In genomic region chr7:139979011-139979719, GRCm38 (mm10) we compare ENCODE assay signal across 9 mouse cellular contexts. TPM values are rescaled to one million over a fixed set of nuclear protein-coding genes. Genes with fewer than 3 reads are reported as not detected.
DNase-seq lines count a peak whose midpoint lies in the region; ATAC-seq and TF ChIP-seq lines count a peak whose summit lies in the region.
"Had no signal": no experiment of that assay in that cellular context is flagged by ENCODE, and none has a peak within 500 bp of the region (broad histone marks: within the 10 kb centered on the region; RNA-seq: fewer than 3 reads in every experiment).

No protein-coding gene starts in this region.

- H3K36me3 ChIP-seq in testis, adult 2 months (ENCODE audit: control insufficient read depth, insufficient read depth, low read length), result no peaks in the 10 kb centered on the region
- H3K36me3 ChIP-seq in kidney, embryonic 14.5 days (ENCODE audit: control insufficient read depth, insufficient read depth, low read length), result no peaks in the 10 kb centered on the region
- no peaks in the 10 kb centered on the region for H3K36me3 ChIP-seq in midbrain, embryonic 15.5 days (replicated peaks)

- H3K27me3 ChIP-seq in testis, adult 2 months (ENCODE audit: control insufficient read depth, insufficient read depth, low read length), result no peaks in the 10 kb centered on the region
- no peaks in the 10 kb centered on the region for H3K27me3 ChIP-seq in kidney, embryonic 14.5 days (ENCODE audit: control insufficient read depth, insufficient read depth, low read length)
- H3K27me3 ChIP-seq in midbrain, embryonic 15.5 days (replicated peaks), result peaks cover 3% of the 10 kb centered on the region; the same call in 1 of the 2 replicates

- peak overlapping the region; percentile 50 for H3K27ac ChIP-seq in testis, adult 2 months (ENCODE audit: control insufficient read depth, insufficient read depth, low read depth, low read length)
- H3K27ac ChIP-seq in kidney, embryonic 14.5 days (ENCODE audit: low read depth, low read length), result no peak overlapping the region
- H3K27ac ChIP-seq in midbrain, embryonic 15.5 days, result peak overlapping the region; percentile 55

- H3K9ac ChIP-seq in kidney, embryonic 14.5 days (ENCODE audit: low read depth, low read length), result peak overlapping the region; percentile 31; the same call in 1 of the 2 replicates
- H3K9ac ChIP-seq in midbrain, embryonic 15.5 days, result peak overlapping the region; percentile 63

- no peak for TF ChIP-seq CTCF in testis, adult 2 months (IDR thresholded peaks at IDR 0.05; ENCODE audit: control insufficient read depth, insufficient read depth, insufficient replicate concordance, low read depth, low read length)

- peak; percentile 30; the same call in 1 of the 2 replicates for TF ChIP-seq POLR2A in testis, adult 2 months (IDR thresholded peaks at IDR 0.05; ENCODE audit: control insufficient read depth, low read depth, low read length)

- H3K4me3 ChIP-seq in testis, adult 2 months (ENCODE audit: control insufficient read depth, low read depth, low read length), result peak overlapping the region; percentile 96
- peak overlapping the region; percentile 53 for H3K4me3 ChIP-seq in kidney, embryonic 14.5 days (ENCODE audit: low read length)
- H3K4me3 ChIP-seq in midbrain, embryonic 15.5 days, result peak overlapping the region; percentile 59

- peak overlapping the region; percentile 76 for H3K4me2 ChIP-seq in kidney, embryonic 14.5 days (replicated peaks; ENCODE audit: low read depth, low read length)
- H3K4me2 ChIP-seq in midbrain, embryonic 15.5 days, result peak overlapping the region; percentile 92

- peak; percentile 16 to 25 for DNase-seq in cerebellum, adult 18-20 months
- no peak for DNase-seq in cerebellum, adult 9-10 months
- no peak for DNase-seq in testis, postnatal 10 days (ENCODE audit: low spot score)
- DNase-seq in spleen, postnatal 4 days (ENCODE audit: low spot score in 2 of 2), result no peak
- DNase-seq in urinary bladder, postnatal 4 days (ENCODE audit: low spot score in 2 of 2), result no peak

- no peaks in the 10 kb centered on the region for H3K9me3 ChIP-seq in kidney, embryonic 14.5 days (ENCODE audit: control insufficient read depth, low read length)
- no peaks in the 10 kb centered on the region for H3K9me3 ChIP-seq in midbrain, embryonic 15.5 days

- H3K4me1 ChIP-seq in testis, adult 2 months (ENCODE audit: control insufficient read depth, insufficient read depth, low read length), result peaks cover 9% of the 10 kb centered on the region
- 0 out of 2 replicates have a peak, but pooled peaks cover 4% of the 10 kb centered on the region for H3K4me1 ChIP-seq in kidney, embryonic 14.5 days (ENCODE audit: control insufficient read depth, insufficient read depth, low read length)
- H3K4me1 ChIP-seq in midbrain, embryonic 15.5 days, result peaks cover 12% of the 10 kb centered on the region

- peak; percentile 63; the same call in 1 of the 2 replicates for ATAC-seq in kidney, embryonic 14.5 days (ENCODE audit: low FRiP score, low TSS enrichment)
- peak; percentile 66 for ATAC-seq in midbrain, embryonic 15.5 days (replicated peaks)

- 42% methylated on average over 13 of the region's 13 CpGs for WGBS in kidney, embryonic 14.5 days
- 42% methylated on average over 13 of the region's 13 CpGs for WGBS in midbrain, embryonic 15.5 days

RNA-seq across cellular contexts. Expression of gene 6430531B16Rik, which starts 0.6 kb away (rescaled TPM):
- polyA plus RNA-seq in testis, adult 2 months (2012; rRNA removed), result 108 and 114 TPM in 2 replicates
- 0.34 and 0.55 TPM in 2 replicates for polyA plus RNA-seq in kidney, embryonic 14.5 days (2014; fragmentation: Nextera tagmentation; extraction: Ambion mirVana)
- polyA plus RNA-seq in midbrain, embryonic 15.5 days (2015; fragmentation: Nextera tagmentation; extraction: Ambion mirVana), result 0.83 and 1.3 TPM in 2 replicates

RNA-seq across cellular contexts. Expression of gene Adam8, which starts 13.2 kb away (rescaled TPM):
- polyA plus RNA-seq in testis, adult 2 months (2012; rRNA removed), result 6.9 and 7.0 TPM in 2 replicates
- polyA plus RNA-seq in kidney, embryonic 14.5 days (2014; fragmentation: Nextera tagmentation; extraction: Ambion mirVana), result 0.85 and 1.6 TPM in 2 replicates
- 4.5 TPM in 2 replicates for polyA plus RNA-seq in midbrain, embryonic 15.5 days (2015; fragmentation: Nextera tagmentation; extraction: Ambion mirVana)

RNA-seq across cellular contexts. Expression of gene Utf1, which starts 35.6 kb away (rescaled TPM):
- 1.5 and 2.1 TPM in 2 replicates for polyA plus RNA-seq in testis, adult 2 months (2012; rRNA removed)
- polyA plus RNA-seq in kidney, embryonic 14.5 days (2014; fragmentation: Nextera tagmentation; extraction: Ambion mirVana), result 0.23 TPM in 1 of 2 replicates, not detected in the other
- not detected in 2 replicates for polyA plus RNA-seq in midbrain, embryonic 15.5 days (2015; fragmentation: Nextera tagmentation; extraction: Ambion mirVana)
- polyA plus RNA-seq: C2C12 had no signal

RNA-seq across cellular contexts. Expression of gene Zfp511, which starts 57.0 kb away (rescaled TPM):
- 57.7 and 58.9 TPM in 2 replicates for polyA plus RNA-seq in testis, adult 2 months (2012; rRNA removed)
- polyA plus RNA-seq in kidney, embryonic 14.5 days (2014; fragmentation: Nextera tagmentation; extraction: Ambion mirVana), result 46.2 and 47.5 TPM in 2 replicates
- polyA plus RNA-seq in midbrain, embryonic 15.5 days (2015; fragmentation: Nextera tagmentation; extraction: Ambion mirVana), result 56.6 and 58.0 TPM in 2 replicates

RNA-seq across cellular contexts. Expression of gene Tubgcp2, which starts 57.3 kb away (rescaled TPM):
- 60.3 and 67.5 TPM in 2 replicates for polyA plus RNA-seq in testis, adult 2 months (2012; rRNA removed)
- 40.6 and 62.9 TPM in 2 replicates for polyA plus RNA-seq in kidney, embryonic 14.5 days (2014; fragmentation: Nextera tagmentation; extraction: Ambion mirVana)
- polyA plus RNA-seq in midbrain, embryonic 15.5 days (2015; fragmentation: Nextera tagmentation; extraction: Ambion mirVana), result 61.3 and 62.6 TPM in 2 replicates

Comparison
In these comparisons a context has a peak if more than half of its experiments do, and no peak if none do; other contexts are left out.
1. DNase-seq: peak in cerebellum, adult 18-20 months (2 of 2); none in cerebellum, adult 9-10 months (single experiment), testis, postnatal 10 days (single experiment), spleen, postnatal 4 days (0 of 2) and urinary bladder, postnatal 4 days (0 of 2).
2. RNA of gene 6430531B16Rik, which starts 0.6 kb away (polyA plus RNA-seq): 108 to 114 TPM in testis, adult 2 months; 0.83 to 1.3 TPM in midbrain, embryonic 15.5 days and 0.34 to 0.55 TPM in kidney, embryonic 14.5 days; every median in the first group is over 10 times any median in the second.
3. Peak in every context shown above with its lines, with median percentiles within 50 percentile points of each other: H3K4me3 ChIP-seq.